Mouse (Mus musculus): ENCODE results near the gene Socs4.
"Not testable (repeated sequence)": the region's sequence is repeated elsewhere in the genome, so short reads cannot be mapped to it uniquely, and the experiment has no call there.

The Socs4 gene

DNA sequence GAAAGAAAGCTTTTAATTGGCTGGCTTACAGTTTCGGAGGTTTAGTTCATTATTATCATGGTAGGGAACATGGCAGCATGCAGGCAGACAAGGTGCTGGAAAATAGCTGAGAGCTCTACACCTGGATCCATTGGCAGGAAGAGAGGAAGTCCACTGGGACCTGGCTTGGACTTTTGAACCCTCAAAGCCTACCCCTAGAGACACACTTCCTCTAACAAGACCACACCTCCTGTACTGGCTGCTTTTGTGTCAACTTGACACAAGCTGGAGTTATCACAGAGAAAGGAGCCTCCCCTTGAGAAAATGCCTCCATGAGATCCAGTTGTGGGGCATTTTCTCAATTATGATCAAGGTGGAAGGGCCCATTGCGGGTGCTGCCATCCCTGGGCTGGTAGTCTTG, 8.5 kb downstream of the Socs4 start:
- in situ Hi-C loops (cut with MboI, MseI), result loop anchor here (10.0 kb wide), 1 partner anchor 370 kb away; no protein-coding TSS in a partner anchor

DNA sequence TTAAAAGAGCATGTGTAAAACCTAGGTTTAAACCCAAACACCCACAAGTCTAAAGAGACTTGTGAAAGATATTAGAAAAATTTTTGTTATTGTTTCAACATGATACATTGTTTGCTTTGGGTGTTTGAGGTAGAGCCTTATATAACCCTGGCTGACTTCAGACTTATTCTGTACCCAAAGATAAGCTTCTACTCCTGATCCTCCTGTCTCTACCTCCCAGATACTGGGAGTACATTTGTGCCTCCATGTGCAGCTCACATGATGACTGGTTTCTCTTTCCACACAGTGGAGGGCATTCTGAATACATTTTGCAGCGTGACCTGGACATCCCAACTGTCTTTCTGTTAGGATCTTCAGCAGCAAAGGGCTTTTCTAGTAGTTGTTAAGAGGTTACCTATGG, 9.5 kb downstream of the Socs4 start:
- in situ Hi-C loops (cut with MboI, MseI), result loop anchor here (10.0 kb wide), 1 partner anchor 369 kb away; no protein-coding TSS in a partner anchor

DNA sequence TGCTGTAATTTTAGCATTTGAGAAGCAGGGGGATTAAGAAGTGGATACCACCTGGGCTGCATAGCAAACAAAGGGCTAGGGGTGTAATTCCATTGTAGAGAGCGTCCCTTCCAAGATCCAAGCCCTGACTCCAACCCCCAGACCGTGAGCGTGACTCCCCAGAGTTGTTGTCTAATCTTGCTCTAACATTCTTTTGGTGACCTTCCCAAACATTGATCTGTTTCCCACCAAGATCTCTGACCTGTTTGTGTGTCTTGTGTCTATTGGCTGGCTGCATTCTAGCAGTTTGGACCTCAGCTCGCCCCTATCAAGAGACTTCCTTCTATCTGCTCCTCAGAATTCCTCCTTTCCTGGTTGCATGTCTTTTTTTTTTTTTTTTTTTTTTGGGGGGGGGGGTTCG, 10.3 kb downstream of the Socs4 start:
- in situ Hi-C loops (cut with MboI, MseI), result loop anchor here (10.0 kb wide), 1 partner anchor 368 kb away; no protein-coding TSS in a partner anchor

DNA sequence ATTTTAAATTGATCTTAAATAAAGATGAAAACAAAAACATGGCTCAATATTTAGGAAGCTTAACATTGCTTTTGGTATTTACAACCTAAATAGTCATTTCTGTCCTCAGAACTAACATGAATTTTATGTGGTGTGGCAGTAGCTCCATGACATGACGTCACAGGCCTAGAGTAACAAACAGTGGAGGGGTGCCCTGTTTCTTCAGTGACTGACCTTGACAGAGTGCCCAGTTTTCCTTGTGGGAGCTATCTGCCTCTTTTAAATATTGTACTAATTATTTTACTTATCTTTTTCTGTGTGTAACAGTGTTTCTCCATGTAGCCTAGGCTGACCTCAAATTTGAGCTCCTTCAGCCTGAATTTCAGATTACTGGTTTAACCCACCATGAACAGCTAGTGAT, 15.0 kb downstream of the Socs4 start:
- in situ Hi-C loops (cut with MboI, MseI), result no loop called here

DNA sequence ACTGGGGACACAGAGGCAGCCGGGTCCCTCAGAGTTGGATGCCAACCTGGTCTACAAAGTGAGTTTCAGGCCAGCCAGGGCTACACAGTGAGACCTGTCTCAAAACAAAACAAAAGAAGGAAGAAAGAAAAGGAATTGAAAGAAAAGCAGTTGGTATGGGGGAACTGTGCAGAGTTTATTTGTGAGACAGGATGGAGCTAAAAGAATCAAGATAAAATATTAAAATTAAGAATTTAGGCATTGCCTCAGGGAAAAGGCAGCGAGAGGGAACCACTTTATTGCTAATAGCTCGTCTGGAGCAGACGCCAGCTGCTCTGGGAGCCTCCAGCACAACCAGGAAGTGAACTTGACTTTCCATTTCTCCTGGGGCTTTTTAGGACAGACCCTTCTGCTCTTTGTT, 17.4 kb downstream of the Socs4 start:
- in situ Hi-C loops (cut with MboI, MseI), result no loop called here

DNA sequence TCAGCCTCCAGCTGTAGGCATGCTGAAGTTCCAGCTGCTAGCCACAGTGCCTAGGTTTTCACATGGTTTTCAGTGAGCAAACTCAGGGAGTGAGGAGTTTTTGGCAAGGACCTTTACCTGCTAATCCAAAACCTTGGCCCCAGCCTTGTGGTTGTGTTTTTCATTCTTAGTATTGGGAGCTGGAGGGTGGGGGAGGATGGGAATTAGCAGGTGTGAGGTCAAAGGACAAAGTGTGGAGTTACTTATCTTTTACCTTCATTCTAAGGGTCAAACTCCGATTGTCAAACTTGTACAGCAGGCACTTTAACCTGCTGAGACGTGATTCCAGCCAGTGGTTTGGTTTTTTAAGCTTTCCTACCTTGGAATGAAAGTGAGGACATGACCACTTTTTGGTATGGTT, 19.5 kb downstream of the Socs4 start:
- in situ Hi-C loops (cut with MboI, MseI), result no loop called here

DNA sequence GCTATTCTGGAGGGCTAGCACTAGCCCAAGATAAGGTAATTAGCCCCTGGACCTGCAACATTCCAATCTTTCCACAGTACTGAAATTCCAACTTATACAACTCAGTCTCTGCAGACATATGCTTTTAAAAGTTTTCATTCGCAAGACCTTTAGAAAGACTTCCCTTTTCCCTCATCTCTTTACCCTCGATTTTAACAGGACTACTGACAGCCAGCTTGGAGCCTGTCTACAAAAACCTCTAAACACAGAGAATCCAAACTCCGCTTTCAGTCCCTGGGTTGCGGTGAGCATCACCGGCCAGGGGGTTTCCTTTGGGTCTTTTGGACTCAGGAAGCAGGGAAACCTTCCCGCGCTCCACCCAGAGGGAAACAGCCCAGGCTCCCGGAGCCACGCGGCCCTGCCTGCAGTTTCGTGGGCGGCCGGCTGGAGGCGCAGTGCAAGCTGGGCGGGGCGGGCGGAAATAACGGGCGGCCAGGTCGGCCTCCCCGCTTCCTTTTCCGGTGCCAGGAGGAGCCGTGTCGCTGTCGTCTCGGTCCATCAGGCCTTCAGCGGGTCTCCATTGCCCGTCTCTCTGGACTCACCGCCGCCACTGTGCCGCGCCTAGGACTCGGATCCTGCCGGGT, 21.2 kb downstream of the Socs4 start, which contains the start of gene Mapk1ip1l:
TSS of gene Mapk1ip1l (plus strand) at position 482 of the 623 bp plus-strand sequence.
- in situ Hi-C loops (cut with MboI, MseI), result no loop called here

DNA sequence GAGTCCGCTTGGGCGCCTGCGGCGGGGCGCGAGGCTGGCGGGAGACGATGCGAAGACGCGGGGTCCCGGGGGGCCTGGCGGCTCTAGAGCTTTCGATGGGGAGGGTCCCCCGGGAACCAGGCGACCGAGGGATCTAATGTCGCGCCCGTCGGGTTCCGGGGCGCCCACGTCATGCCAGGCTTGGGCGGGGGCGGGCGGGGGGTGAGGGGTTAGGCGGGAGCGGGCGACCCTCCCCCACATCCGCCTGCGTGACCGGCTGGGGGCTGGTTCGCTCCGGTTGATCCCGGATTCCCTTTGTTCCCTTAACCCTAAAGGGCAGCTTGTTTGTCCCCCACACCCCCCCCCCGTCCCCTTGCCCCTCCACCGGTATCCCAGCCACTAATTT, 21.7 kb downstream of the Socs4 start:
- in situ Hi-C loops (cut with MboI, MseI), result no loop called here

DNA sequence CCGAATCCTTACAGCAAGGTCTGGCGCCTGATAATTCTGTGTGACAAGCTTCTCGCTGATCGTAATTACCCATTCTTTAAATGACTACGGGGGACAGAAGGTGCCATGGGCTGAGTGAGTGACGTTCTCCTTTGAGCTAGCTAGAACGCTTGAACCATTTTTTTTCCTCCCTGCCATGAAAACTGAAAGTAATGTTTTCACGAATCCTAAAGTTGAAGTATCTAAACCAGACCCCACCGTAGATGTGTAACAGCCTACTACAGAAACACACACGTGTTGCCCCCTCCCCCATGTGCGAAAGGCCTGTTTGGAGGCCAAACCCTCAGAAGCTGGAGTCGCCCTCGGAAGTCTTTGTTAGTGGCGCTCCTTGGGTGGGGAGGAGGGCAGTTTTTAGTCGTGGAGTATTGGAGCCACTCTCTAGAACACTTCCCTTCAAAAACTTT, 22.1 kb downstream of the Socs4 start:
- in situ Hi-C loops (cut with MboI, MseI), result no loop called here

DNA sequence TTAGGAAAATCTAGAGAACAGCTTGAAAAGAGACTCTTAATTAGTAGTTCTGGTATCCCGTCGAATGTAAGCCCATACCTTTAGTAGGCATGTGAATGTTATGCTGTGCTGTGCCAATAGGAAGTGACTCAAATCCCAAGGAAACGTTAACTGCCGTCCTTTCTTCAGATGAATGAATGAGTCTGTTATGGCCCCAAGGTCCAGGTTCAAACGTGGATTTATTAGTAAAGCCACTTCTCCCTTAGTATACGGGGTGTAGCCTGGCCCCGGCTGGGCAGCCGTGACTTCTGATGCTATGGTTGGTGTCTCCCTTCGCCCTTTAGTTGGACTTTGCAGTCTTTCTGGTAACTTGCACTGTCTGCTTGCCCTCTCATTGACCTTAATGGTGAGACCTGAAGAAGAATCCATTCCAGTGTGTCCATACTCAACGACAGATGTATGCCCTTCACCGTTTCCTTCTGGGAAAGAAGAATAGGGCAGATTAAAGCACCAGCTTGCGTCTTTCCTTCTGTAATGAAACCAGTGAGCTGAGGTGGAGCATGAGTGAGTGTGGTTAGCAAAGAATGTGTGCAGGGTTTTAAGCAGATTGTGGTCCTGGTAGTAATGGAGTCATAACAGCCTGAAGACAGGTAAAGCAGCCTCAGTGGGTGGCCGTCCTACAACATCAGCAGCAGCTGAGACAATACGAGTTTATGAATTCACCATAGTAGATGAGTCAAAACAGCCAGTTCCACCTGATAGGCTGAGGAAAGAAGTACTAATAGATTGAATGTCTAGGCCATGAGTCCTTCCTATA, 26.4 kb downstream of the Socs4 start:
- in situ Hi-C loops (cut with MboI, MseI), result no loop called here

DNA sequence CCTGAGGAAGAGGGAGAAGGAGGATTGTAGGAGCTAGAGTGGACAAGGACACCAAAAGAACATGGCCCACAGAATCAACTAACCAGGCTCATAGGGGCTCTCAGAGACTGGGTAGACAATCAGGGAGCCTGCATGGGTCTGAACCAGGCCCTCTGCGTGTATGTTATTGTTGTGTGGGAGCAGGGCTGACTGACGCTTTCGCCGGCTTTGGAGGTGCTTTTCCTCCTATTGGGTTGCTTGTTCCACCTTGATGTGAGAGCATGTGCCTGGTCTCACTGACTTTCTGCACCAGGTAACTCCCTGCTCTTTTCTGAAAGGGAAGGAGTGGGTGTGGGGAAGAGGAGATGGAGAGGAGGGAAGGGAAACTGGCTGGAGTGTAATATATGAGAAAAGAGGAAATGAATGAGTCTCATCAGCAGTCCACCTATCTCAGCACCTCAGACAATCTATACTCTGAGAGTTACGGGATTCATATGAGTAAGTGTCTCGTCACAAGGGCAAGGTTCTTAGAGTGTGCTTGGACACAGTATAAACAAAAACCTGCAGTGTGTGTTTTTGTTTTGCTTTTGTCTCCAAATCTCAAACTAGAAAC, 28.2 kb downstream of the Socs4 start:
- in situ Hi-C loops (cut with MboI, MseI), result no loop called here

DNA sequence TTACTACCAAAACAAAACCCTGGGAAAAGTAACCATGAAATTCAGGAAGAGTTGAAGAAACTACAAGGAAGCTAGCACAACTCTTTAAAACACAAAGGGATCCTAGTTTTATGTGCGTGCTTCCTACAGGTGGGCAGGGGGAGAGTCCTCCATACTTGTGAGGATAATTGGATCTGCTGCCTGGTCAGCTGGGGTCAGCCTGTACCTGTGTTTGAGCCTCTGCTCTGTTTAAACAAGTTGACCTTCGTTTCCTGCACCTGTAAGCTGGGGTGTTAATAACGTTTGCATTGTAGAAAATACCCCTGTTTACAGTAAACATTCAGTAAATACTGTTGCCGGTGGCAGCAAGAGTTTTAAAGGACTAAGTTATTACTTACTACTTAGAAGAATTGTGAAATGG, 29.2 kb downstream of the Socs4 start:
- in situ Hi-C loops (cut with MboI, MseI), result no loop called here

DNA sequence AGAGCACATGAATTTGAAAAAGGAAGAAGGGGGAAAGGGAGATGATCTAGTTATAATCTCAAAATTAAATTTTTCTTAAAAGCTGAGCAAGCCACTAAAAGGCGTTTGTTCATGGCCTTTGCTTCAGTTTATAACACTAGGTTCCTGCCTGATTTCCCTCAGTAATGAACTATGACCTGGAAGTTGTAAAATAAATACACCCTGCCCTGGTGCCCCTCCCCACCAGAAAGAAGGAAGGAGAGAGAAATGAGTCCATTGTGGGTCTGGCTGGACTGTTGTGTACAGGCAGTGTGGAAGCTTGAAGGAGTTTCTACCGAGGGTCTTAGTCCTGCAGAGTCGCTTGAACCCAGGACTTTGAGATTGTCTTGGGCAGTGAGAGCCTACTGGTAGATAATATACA, 30.9 kb downstream of the Socs4 start:
- in situ Hi-C loops (cut with MboI, MseI), result no loop called here

DNA sequence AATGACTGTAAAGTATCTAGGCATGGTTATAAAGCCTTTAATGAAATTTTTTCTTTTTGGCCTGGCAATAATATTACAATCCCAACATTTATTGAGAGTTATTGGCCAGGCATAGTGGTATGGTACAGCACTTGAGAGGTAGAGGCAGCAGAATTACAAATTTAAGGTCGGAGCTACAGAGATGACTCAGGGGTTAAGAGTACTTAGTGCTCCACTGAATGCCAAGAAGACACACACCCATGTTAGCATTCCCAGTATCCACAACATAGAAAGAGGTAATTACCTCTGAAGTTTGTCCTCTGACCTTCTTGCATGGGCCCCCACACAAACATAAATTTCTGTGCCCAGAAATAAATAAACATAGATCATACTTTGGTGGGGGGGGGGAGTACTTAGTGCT, 32.3 kb downstream of the Socs4 start:
- in situ Hi-C loops (cut with MboI, MseI), result no loop called here

DNA sequence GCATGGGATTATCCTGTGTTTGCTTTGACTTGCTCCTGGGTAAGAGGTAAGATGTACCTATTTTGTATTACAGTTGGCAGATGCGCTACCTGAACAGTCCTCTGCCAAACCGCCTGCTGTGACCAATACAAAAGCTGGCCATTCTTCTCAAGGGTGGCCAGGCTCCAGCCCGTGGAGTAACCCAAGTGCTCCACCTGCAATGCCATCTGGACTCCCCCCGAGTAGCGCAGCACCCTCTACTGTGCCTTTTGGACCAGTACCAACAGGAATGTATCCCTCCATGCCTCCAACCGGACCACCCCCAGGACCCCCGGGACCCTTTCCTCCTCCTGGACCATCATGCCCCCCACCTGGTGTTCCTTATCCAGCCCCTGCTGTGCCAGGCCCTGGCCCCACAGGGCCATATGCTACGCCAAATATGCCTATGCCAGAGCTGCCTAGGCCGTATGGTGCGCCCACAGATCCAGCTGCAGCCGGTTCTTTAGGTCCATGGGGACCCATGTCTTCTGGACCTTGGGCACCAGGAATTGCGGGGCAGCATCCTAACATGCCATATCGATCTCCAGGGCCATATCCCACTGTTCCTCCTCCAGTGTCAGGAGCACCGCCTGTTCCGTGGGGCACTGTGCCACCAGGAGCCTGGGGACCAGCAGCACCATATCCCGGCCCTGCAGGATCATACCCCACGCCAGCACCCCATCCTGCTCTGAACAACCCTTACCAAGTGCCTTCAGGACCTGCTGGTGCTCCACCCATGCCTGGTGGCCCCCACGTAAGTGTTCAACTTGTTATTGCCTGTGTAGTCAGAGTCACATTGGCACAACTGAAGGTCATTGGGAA, 33.8 kb downstream of the Socs4 start:
- in situ Hi-C loops (cut with MboI, MseI), result no loop called here

DNA sequence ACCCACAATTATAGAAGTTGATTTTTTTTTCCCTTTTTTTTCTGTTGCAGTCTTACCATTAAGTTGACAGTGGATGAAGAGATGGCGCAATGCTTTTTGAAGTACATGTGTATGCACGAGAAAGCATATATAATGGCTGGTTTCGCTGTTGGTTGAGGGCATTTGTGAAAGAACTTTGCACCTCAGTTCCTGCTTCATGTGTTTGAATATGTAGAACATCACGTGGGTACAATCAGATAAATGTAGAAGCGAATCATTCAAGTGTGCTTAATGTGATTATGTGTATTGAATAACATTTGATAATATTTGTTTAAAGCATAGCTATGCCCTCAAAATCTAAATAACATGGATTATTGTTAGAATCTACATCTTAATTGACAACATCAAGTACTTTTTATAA, 42.6 kb downstream of the Socs4 start:
- in situ Hi-C loops (cut with MboI, MseI), result no loop called here

DNA sequence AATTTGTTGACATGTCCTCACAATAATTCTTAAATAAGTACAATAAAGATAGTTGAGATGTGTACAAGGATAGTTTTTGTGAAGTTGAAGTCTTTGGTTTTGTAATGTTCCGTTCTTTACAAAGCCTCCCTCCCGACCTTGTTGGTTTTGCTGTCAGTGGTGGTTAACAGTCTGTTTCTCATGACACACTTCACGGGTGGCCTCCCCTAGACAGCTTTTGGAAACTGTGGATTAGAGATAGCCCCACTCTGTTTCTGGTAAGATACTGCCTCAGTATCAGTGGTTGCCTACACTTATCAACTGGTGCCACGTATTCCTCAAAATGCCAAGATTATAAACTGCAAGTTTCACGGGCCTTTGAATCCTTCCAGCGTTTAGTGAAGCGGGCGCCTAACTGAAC, 44.9 kb downstream of the Socs4 start:
- in situ Hi-C loops (cut with MboI, MseI), result not testable (repeated sequence)

DNA sequence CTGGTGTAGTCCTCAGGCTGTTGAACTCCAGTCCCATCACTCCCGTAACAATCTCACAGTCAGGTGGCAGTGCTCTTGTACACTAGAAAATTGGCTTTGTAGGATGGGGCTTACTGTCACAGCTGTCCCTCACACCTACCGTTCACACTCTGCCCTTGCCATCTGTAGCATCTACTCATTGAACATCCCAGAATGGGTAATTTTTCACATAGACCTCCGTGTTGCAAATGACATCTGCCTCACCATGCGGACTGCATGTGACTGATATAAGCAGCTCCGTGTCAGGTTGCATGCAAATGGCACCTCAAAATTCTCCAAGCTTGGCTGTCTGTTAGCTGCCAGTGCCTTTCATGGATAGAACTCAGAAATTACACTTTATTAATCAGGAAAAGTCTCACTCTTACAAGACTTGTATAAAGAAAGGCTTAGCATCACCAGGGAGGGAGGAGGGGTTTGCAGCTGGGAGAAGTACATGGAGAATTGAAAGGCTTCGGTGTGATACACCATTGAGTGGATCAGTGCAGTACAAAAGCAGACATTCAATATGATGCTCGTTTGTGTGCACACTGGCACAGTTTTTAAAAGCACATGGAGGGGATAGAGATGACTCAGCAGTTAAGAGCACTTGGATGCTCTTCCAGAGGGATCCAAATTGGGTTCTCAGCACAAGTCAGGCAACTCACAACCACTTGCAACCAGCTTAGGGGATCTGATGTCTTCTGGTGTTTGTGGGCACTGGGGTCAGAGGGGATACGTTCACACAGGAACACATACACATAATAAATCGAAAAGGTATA, 49.4 kb downstream of the Socs4 start:
- in situ Hi-C loops (cut with MboI, MseI), result no loop called here

DNA sequence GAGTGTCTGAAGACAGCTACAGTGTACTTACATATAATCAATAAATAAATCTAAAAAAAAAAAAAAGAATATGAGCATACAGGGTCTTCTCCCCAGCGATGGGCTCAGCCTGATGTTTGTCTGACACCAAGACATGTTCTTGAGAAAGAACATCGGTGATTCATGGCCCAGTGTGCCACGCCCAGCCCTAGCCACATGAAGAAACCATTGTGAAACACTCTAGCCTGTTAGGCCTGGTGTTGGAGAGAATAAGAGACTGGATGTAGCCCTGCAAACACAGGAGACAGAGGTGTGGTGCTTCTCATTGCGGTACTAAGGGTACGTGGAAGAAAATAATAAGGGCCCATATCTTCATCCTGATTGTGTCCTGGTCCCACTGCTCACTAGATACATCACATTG, 50.6 kb downstream of the Socs4 start:
- in situ Hi-C loops (cut with MboI, MseI), result no loop called here

DNA sequence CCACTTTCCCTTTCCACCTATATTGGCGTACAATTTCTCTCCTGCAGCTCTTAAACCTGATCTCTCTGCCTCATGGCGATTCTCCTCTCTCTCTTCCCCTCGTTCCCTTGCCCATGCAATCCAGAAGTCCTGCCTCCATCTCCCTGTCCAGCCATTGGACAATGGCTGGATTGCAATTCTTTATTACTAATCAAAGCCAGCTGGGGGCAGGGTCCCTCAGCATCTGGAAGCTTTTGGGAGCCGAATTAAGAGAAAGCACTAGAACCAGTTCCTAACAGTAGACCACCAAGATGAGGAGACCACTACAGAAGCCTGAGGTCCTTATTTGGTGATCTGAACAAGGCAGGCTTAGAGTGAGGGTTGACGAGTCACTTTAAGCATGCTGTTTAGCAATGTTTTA, 55.2 kb downstream of the Socs4 start:
- in situ Hi-C loops (cut with MboI, MseI), result no loop called here

DNA sequence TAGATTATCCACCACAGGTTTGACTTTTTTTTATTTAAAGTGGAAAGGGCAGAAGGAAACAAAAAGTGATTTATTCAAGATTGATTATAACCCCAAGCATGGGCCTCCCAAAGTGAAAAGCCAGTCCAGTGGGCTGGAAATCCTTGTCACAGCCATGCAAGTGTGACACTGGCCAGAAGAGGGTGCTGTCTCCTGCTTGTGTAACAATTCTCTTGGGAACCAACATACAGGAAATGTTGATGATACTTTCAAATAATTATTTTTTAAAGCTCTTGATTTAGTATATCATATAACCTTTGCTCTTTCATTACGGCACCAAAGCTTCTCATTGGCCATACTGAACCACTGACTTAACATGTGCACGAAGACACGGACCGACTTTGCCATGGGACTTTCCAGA, 58.1 kb downstream of the Socs4 start:
- in situ Hi-C loops (cut with MboI, MseI), result no loop called here
